Mouse (Mus musculus): Measurements from ENCODE around the gene Ints1. TPM values are rescaled to one million over a fixed set of nuclear protein-coding genes. Genes with fewer than 3 reads are reported as not detected.

Gene Ints1
- total RNA-seq (2021): 10 to 100 TPM; 83.6 to 97.2 TPM
- long read RNA-seq, experiment 1, full-length matches to known transcripts: 2 of 33 reads
- long read RNA-seq, experiment 1, partial matches to known transcripts: 20 of 33 reads
- long read RNA-seq, experiment 1, other reads (novel, unspliced or antisense): 11 of 33 reads
- long read RNA-seq, experiment 2, full-length matches to known transcripts: 4 of 30 reads
- long read RNA-seq, experiment 2, partial matches to known transcripts: 20 of 30 reads
- long read RNA-seq, experiment 2, other reads (novel, unspliced or antisense): 6 of 30 reads

- DNase-seq (ENCODE audit: low spot score in 2 of 2): peak; percentile 93 to 97
Measured at GRCm38 (mm10) chr5:139775216-139775926, at the start of gene Ints1. TSS of gene Ints1 (minus strand) at chr5:139775674.

DNA sequence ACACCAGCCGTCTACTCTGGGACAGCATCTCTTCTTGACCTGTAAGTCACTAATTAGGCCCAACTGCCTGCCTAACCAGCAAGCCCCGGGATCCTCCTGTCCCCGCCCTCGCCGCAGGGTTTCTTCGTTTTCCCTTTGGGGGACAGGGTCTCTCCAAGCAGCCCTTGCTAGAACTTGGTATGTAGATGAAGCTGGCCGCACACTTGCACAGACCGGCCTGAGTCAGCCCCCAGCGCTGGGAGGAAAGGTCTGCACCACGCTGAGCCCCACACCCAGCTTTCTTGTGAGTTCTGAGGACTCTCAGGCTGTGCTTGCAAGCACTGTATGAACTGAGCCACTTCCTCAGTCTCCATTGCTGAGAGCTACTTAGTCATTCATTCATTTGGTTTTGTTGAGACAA, 49.1 kb upstream of the Ints1 start:
- no peak for DNase-seq (ENCODE audit: low spot score in 2 of 2)

GRCm38 (mm10) chr5:139821466-139822459, 46.3 kb upstream of the Ints1 start:
- no peak for DNase-seq (ENCODE audit: low spot score in 2 of 2)

- no peak for DNase-seq (ENCODE audit: low spot score in 2 of 2)
Measured at GRCm38 (mm10) chr5:139819538-139820181, 44.2 kb upstream of the Ints1 start, which contains the start of gene Tmem184a. TSS of gene Tmem184a (minus strand) at chr5:139819917.

DNA sequence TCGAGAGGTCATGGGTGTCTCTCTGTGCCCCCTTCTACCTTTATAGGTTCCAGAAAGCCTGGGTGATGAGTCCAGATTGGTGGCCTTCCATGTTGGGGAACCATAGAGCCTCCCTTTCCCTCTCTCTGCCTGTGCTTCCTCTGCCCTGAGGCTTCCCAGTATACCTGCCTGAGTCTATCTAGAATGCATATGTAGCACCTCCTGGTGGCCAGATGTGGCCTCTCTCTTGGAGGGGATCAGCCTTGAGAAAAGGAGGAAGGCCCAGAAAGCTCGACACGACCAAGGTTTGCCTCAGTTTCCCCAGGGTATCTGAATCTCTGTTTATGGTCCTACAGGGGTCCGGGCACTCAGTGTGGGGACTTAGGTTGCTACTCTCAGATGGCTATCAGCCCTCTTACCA, 43.3 kb upstream of the Ints1 start:
- DNase-seq (ENCODE audit: low spot score in 2 of 2): no peak

DNA sequence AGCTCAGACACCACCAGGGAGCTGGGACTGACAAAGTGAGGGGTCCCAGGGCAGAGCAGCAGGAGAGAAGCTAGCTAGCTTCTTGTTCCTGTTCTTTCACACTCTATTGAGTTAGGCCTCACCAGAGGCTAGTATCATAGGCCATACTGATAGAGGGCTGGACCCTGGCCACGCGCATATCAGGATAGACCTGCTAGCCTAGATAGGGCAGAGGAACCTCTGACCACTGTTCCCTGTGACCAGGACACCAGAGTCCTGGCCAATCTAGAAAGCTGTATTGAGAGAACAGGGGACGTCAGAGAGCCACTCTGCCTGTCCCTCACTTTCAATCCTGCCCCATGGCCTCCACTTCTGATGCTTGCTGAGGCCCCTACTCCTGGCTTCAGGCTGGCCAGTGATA, 42.6 kb upstream of the Ints1 start:
- DNase-seq (ENCODE audit: low spot score in 2 of 2): no peak

- DNase-seq (ENCODE audit: low spot score in 2 of 2): no peak
Measured at GRCm38 (mm10) chr5:139817292-139817691, 41.8 kb upstream of the Ints1 start.

- DNase-seq (ENCODE audit: low spot score in 2 of 2): no peak
Measured at GRCm38 (mm10) chr5:139816445-139816844, 41.0 kb upstream of the Ints1 start.

GRCm38 (mm10) chr5:139815964-139816363, 40.5 kb upstream of the Ints1 start:
- DNase-seq (ENCODE audit: low spot score in 2 of 2): no peak

- no peak for DNase-seq (ENCODE audit: low spot score in 2 of 2)
Measured at GRCm38 (mm10) chr5:139813963-139814381, 38.5 kb upstream of the Ints1 start.

- no peak for DNase-seq (ENCODE audit: low spot score in 2 of 2)
Measured at GRCm38 (mm10) chr5:139813126-139813490, 37.6 kb upstream of the Ints1 start.

GRCm38 (mm10) chr5:139812398-139813125, 37.1 kb upstream of the Ints1 start:
- DNase-seq (ENCODE audit: low spot score in 2 of 2): no peak

- no peak for DNase-seq (ENCODE audit: low spot score in 2 of 2)
Measured at GRCm38 (mm10) chr5:139811677-139812397, 36.4 kb upstream of the Ints1 start.

GRCm38 (mm10) chr5:139809397-139809796, 33.9 kb upstream of the Ints1 start:
- no peak for DNase-seq (ENCODE audit: low spot score in 2 of 2)

GRCm38 (mm10) chr5:139805924-139806323, 30.4 kb upstream of the Ints1 start:
- no peak for DNase-seq (ENCODE audit: low spot score in 2 of 2)

DNA sequence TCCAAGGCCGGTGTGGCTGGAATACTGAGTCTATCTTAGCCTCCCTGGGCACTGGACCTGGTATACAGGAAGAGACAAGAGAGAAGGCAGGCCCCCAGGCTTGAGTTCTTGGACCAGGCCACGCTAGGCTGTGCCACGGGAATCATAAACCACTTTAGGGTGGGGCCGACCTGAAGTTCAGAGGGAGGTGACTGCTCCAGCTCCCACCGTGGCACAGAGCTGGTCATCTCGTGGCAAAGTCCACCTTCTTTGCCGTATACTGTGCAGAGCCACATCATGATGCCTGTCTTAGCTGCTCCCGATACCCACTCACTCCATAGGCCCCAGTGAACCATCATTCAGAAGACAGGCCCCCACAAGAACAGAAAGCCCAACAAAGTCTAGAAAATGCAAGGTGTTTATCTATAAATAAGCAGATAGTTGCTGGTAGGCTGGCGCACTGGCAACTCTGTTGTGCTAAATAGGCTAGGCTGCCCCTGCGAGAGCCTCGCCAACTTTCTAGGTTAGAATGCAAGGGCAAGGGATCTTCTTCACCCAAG, 29.2 kb upstream of the Ints1 start:
- no peak for DNase-seq (ENCODE audit: low spot score in 2 of 2)

GRCm38 (mm10) chr5:139804107-139804551, 28.7 kb upstream of the Ints1 start:
- DNase-seq (ENCODE audit: low spot score in 2 of 2): no peak

- DNase-seq (ENCODE audit: low spot score in 2 of 2): peak in 1 of 2 experiments; percentile 33
Measured at GRCm38 (mm10) chr5:139803601-139804102, 28.2 kb upstream of the Ints1 start.

DNA sequence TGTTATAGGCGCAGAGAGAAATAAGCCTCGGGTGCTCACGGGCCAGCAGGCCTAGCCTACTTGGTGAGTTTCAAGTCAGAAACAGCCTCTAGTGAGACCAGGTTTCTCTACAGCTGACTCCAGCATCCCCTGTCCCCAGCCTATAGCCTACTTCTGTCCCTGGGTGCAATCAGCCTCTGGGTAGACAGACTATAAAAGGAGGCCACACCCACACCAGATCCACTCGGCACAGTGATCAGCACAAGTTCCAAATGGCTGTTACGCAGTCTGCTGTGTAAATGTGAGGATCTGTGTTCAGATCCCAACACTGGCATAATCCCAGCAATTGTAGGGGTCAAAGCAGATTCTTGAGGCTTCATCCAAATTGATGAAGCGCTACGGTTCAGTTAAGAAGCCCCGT, 27.7 kb upstream of the Ints1 start:
- no peak for DNase-seq (ENCODE audit: low spot score in 2 of 2)

Data from layer of hippocampus, postnatal 14 days (tissue).